Mouse (Mus musculus) neural tube, embryonic 14.5 days (tissue): ENCODE data around the gene Rasip1. TPM values are rescaled to one million over a fixed set of nuclear protein-coding genes. Genes with fewer than 3 reads are reported as not detected.

Experiments used
- polyA plus RNA-seq: library from polyadenylated mRNA; unstranded; fragments of >200 nt; fragmentation: Nextera tagmentation; extraction: Ambion mirVana; gene quantifications from 2 replicates; pipeline ENCODE4 v1.2.1, GENCODE M21; 2014

Rasip1 gene
- polyA plus RNA-seq, 1 experiment from 2014 or later = 12.8 TPM

Other genes with a start within 250 kb of the Rasip1 start
- 76.1 and 93.7 TPM in 2 replicates for gene Snrnp70, start 231.7 kb upstream of the Rasip1 start, polyA plus RNA-seq
- not detected in 2 replicates for gene Kcna7, start 221.8 kb upstream of the Rasip1 start, polyA plus RNA-seq
- gene Ntf5, start 213.8 kb upstream of the Rasip1 start, polyA plus RNA-seq = not detected in 2 replicates
- not detected in 2 replicates for gene Lhb, start 206.7 kb upstream of the Rasip1 start, polyA plus RNA-seq
- gene Gys1, start 192.6 kb upstream of the Rasip1 start, polyA plus RNA-seq = 18.1 and 19.9 TPM in 2 replicates
- 86.8 and 95.3 TPM in 2 replicates for gene Ruvbl2, start 189.4 kb upstream of the Rasip1 start, polyA plus RNA-seq
- 5,062 and 5,088 TPM in 2 replicates for gene Ftl1, start 167.6 kb upstream of the Rasip1 start, polyA plus RNA-seq
- gene Bax, start 160.6 kb upstream of the Rasip1 start, polyA plus RNA-seq = 107 and 215 TPM in 2 replicates
- gene Tulp2, start 145.6 kb upstream of the Rasip1 start, polyA plus RNA-seq = 0.17 and 0.31 TPM in 2 replicates
- gene Gm45808, start 140.7 kb upstream of the Rasip1 start, polyA plus RNA-seq = not detected in 2 replicates
- gene Dhdh, start 138.7 kb upstream of the Rasip1 start, polyA plus RNA-seq = 4.0 and 4.6 TPM in 2 replicates
- 115 and 134 TPM in 2 replicates for gene Nucb1, start 117.1 kb upstream of the Rasip1 start, polyA plus RNA-seq
- gene Ppp1r15a, start 101.2 kb upstream of the Rasip1 start, polyA plus RNA-seq = 14.0 and 14.2 TPM in 2 replicates
- 0.54 and 3.2 TPM in 2 replicates for gene Plekha4, start 101.2 kb upstream of the Rasip1 start, polyA plus RNA-seq
- 0.40 and 0.60 TPM in 2 replicates for gene Hsd17b14, start 72.6 kb upstream of the Rasip1 start, polyA plus RNA-seq
- gene Bcat2, start 57.3 kb upstream of the Rasip1 start, polyA plus RNA-seq = 15.8 and 19.2 TPM in 2 replicates
- not detected in 2 replicates for gene Fgf21, start 12.0 kb upstream of the Rasip1 start, polyA plus RNA-seq
- gene Fut1, start 10.2 kb upstream of the Rasip1 start, polyA plus RNA-seq = not detected in 2 replicates
- gene Izumo1, start 5.7 kb upstream of the Rasip1 start, polyA plus RNA-seq = not detected in 2 replicates
- gene Mamstr, start 12.5 kb downstream of the Rasip1 start, polyA plus RNA-seq = 2.6 and 3.0 TPM in 2 replicates
- 0.15 and 0.51 TPM in 2 replicates for gene Fut2, start 38.9 kb downstream of the Rasip1 start, polyA plus RNA-seq
- gene Ntn5, start 56.5 kb downstream of the Rasip1 start, polyA plus RNA-seq = 1.8 TPM in 1 of 2 replicates, not detected in the other
- gene Sec1, start 66.9 kb downstream of the Rasip1 start, polyA plus RNA-seq = 0.13 and 0.54 TPM in 2 replicates
- gene Car11, start 72.4 kb downstream of the Rasip1 start, polyA plus RNA-seq = 31.9 and 32.8 TPM in 2 replicates
- gene Dbp, start 77.6 kb downstream of the Rasip1 start, polyA plus RNA-seq = 2.5 and 2.6 TPM in 2 replicates
- gene Rpl18, start 88.0 kb downstream of the Rasip1 start, polyA plus RNA-seq = 603 and 609 TPM in 2 replicates
- gene Sphk2, start 90.5 kb downstream of the Rasip1 start, polyA plus RNA-seq = 15.6 and 19.1 TPM in 2 replicates
- gene Fam83e, start 93.7 kb downstream of the Rasip1 start, polyA plus RNA-seq = 0.17 and 0.24 TPM in 2 replicates
- not detected in 2 replicates for gene Spaca4, start 98.3 kb downstream of the Rasip1 start, polyA plus RNA-seq
- gene Lmtk3, start 156.2 kb downstream of the Rasip1 start, polyA plus RNA-seq = 21.2 and 32.3 TPM in 2 replicates
- 6.8 and 9.7 TPM in 2 replicates for gene Sult2b1, start 157.2 kb downstream of the Rasip1 start, polyA plus RNA-seq
- gene Cyth2, start 187.1 kb downstream of the Rasip1 start, polyA plus RNA-seq = 223 and 266 TPM in 2 replicates
- gene Kcnj14, start 197.3 kb downstream of the Rasip1 start, polyA plus RNA-seq = 1.1 and 1.3 TPM in 2 replicates
- gene Grwd1, start 203.5 kb downstream of the Rasip1 start, polyA plus RNA-seq = 39.0 and 40.5 TPM in 2 replicates
- gene Kdelr1, start 245.3 kb downstream of the Rasip1 start, polyA plus RNA-seq = 67.9 and 98.6 TPM in 2 replicates